Comparison of ENCODE assay signal across 8 mouse cellular contexts in the genomic region with DNA sequence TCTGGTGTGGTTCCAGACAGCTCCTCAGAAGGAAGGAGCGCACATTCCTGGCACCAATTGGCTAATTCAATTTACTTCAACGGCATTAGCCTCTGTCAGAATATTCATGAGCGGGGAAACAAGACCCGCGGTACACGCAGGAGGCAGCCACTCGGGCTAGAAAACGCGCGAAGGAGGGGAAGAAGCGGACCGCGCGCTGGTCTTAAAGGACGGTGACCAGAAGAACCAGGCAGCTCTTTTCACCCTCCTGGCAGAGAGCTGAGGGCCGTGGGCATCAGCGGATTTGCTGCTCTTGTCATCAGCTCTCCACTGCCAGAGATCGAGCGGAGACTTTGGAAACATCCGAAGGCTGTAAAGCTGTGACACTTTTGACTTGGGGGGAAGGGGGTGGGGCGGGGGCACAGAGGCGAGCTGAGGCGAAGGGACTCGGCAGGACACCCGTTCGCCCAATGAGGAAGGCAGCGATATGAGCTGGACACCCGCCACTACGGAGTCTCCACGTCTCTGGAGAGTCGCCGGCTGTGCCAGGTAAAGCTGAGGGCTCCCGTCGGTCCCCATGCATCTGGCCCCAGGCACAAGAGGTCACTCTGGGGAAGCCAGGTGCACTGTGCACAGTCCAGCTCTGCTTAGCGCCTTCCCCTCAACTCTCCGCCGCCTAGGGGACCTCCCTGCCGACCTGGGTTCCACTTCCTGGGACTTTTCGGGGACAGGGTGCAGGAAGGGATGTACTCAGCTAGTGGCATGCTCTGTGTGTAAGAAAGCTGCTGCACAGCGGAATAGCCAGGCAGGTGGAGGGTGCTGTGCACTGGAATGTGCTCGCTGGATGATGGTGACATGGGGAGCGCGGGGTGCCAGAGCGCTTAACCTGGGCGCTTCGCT. TPM values are rescaled to one million over a fixed set of nuclear protein-coding genes. Genes with fewer than 3 reads are reported as not detected.
DNase-seq lines count a peak whose midpoint lies in the region; ATAC-seq and TF ChIP-seq lines count a peak whose summit lies in the region.

A gene (plus strand): TSS at position 159 of the 879 bp plus-strand sequence.

- no peak for TF ChIP-seq EP300 in lung, postnatal 0 days (IDR thresholded peaks at IDR 0.05)

- no peak for DNase-seq in lung, postnatal 0 days (ENCODE audit: low spot score)
- no peak for DNase-seq in lung, postnatal 14 days
- peak; percentile 20 to 47 for DNase-seq in cerebellum, postnatal 4 days (ENCODE audit: low spot score in 2 of 2)
- peak; percentile 19 to 23 for DNase-seq in layer of hippocampus, postnatal 36 days
- peak; percentile 72 for DNase-seq in midbrain, postnatal 0 days (ENCODE audit: low spot score)
- no peak for DNase-seq in thymus, postnatal 4 days
- DNase-seq in adrenal gland, postnatal 36 days, result no peak

- H3K27ac ChIP-seq in lung, postnatal 0 days (ENCODE audit: low read length), result no peak within 1 kb of the TSS
- H3K27ac ChIP-seq in midbrain, postnatal 0 days (ENCODE audit: low read depth, low read length), result peak within 1 kb of the TSS; percentile 55

- no peak within 1 kb of the TSS for H3K9ac ChIP-seq in lung, postnatal 0 days (replicated peaks; ENCODE audit: low read depth)
- H3K9ac ChIP-seq in midbrain, postnatal 0 days (replicated peaks; ENCODE audit: low read length, poor library complexity, severe bottlenecking), result peak within 1 kb of the TSS; percentile 65

- H3K4me3 ChIP-seq in lung, postnatal 0 days (ENCODE audit: low read depth, low read length), result peak within 1 kb of the TSS; percentile 21
- peak within 1 kb of the TSS; percentile 65 for H3K4me3 ChIP-seq in midbrain, postnatal 0 days (ENCODE audit: low read depth, low read length)

- under 1% methylated on average over 40 of the region's 46 CpGs for WGBS in lung, postnatal 0 days
- under 1% methylated on average over 46 of the region's 46 CpGs for WGBS in midbrain, postnatal 0 days

- peak; percentile 30; the same call in 1 of the 2 replicates for ATAC-seq in lung, postnatal 0 days
- ATAC-seq in granulocyte monocyte progenitor cell, adult 5-6 weeks (replicated peaks; ENCODE audit: poor library complexity, severe bottlenecking), result 0 out of 2 replicates have a peak, but pooled peaks have one; percentile 9
- ATAC-seq in midbrain, postnatal 0 days (ENCODE audit: low FRiP score), result peak; percentile 59

- H3K9me3 ChIP-seq in lung, postnatal 0 days (ENCODE audit: low read length), result no peaks in the 10 kb centered on the region
- no peaks in the 10 kb centered on the region for H3K9me3 ChIP-seq in midbrain, postnatal 0 days (ENCODE audit: low read length)

- no peak for TF ChIP-seq CTCF in lung, postnatal 0 days (IDR thresholded peaks at IDR 0.05)
- no peak for TF ChIP-seq CTCF in midbrain, postnatal 0 days (IDR thresholded peaks at IDR 0.05)

- H3K4me1 ChIP-seq in lung, postnatal 0 days (ENCODE audit: insufficient read depth, low read depth, low read length), result no peaks in the 10 kb centered on the region
- H3K4me1 ChIP-seq in midbrain, postnatal 0 days (ENCODE audit: insufficient read depth, low read length), result no peaks in the 10 kb centered on the region

- H3K4me2 ChIP-seq in lung, postnatal 0 days (replicated peaks; ENCODE audit: low read depth, low read length), result peak within 1 kb of the TSS; percentile 55
- H3K4me2 ChIP-seq in midbrain, postnatal 0 days (ENCODE audit: low read depth, low read length, poor library complexity, severe bottlenecking), result peak within 1 kb of the TSS; percentile 96

- H3K27me3 ChIP-seq in lung, postnatal 0 days (replicated peaks; ENCODE audit: insufficient read depth, low read length), result 0 out of 2 replicates have a peak, but pooled peaks cover 5% of the 10 kb centered on the region
- no peaks in the 10 kb centered on the region for H3K27me3 ChIP-seq in midbrain, postnatal 0 days (ENCODE audit: insufficient read depth, low read length)

- no peaks in the 10 kb centered on the region for H3K36me3 ChIP-seq in lung, postnatal 0 days (ENCODE audit: insufficient read depth, low read length)
- H3K36me3 ChIP-seq in midbrain, postnatal 0 days (ENCODE audit: insufficient read depth, low read length), result no peaks in the 10 kb centered on the region

RNA-seq across cellular contexts. Expression of the gene that starts here (rescaled TPM):
- 0.04 and 0.05 TPM in 2 replicates for polyA plus RNA-seq in lung, postnatal 0 days (2015; fragmentation: Nextera tagmentation; extraction: Ambion mirVana)
- not detected in 2 replicates for total RNA-seq in granulocyte monocyte progenitor cell, adult 5-6 weeks (2014; fragmentation: Nextera tagmentation)
- not detected in 2 replicates for total RNA-seq in granulocyte monocyte progenitor cell, adult 5-6 weeks (2017)
- 10 to 100 TPM; 13.7 to 14.1 TPM for total RNA-seq in layer of hippocampus, postnatal 36 days (2021)
- total RNA-seq in midbrain, postnatal 0 days (2014; rRNA removed), result 10.9 and 11.9 TPM in 2 replicates
- polyA plus RNA-seq in midbrain, postnatal 0 days (2015; fragmentation: Nextera tagmentation; extraction: Ambion mirVana), result 2.8 and 2.9 TPM in 2 replicates
- total RNA-seq in adrenal gland, postnatal 36 days (2021), result under 1 TPM; 0.20 to 0.23 TPM

Comparison
In these comparisons a context has a peak if more than half of its experiments do, and no peak if none do; other contexts are left out.
1. Peak in ATAC-seq, H3K4me3 ChIP-seq and H3K4me2 ChIP-seq in lung, postnatal 0 days; RNA of the gene not detected or under 1 TPM.
2. Peak in ATAC-seq in granulocyte monocyte progenitor cell, adult 5-6 weeks; RNA of the gene not detected or under 1 TPM.
3. ATAC-seq: peak in every context shown above with its lines; median percentile 59 in midbrain, postnatal 0 days; 30 in lung, postnatal 0 days; 9 in granulocyte monocyte progenitor cell, adult 5-6 weeks.
4. DNase-seq: peak in cerebellum, postnatal 4 days (2 of 2), layer of hippocampus, postnatal 36 days (2 of 2) and midbrain, postnatal 0 days (single experiment); none in lung, postnatal 0 days (single experiment), lung, postnatal 14 days (single experiment), thymus, postnatal 4 days (single experiment) and adrenal gland, postnatal 36 days (0 of 2).